Mouse (Mus musculus) left cerebral cortex, adult 8-10 months (tissue): ENCODE data around the gene Zup1. TPM values are rescaled to one million over a fixed set of nuclear protein-coding genes. Genes with fewer than 3 reads are reported as not detected.
"Not testable (repeated sequence)": the region's sequence is repeated elsewhere in the genome, so short reads cannot be mapped to it uniquely, and the experiment has no call there.

Experiments used
- DNase-seq, 2 experiments: peaks; one replicate each; pipeline ENCODE4 v3.0.0; 2022; ENCODE audit warnings: low spot score in 2 of 2
- total RNA-seq, 4 experiments: library from RNA; stranded (reverse); gene quantifications; 2 replicates each; pipeline ENCODE4 v1.2.4; 2022

Gene Zup1
- total RNA-seq = 10 to 100 TPM; 13.9 to 21.0 (median 15.0) TPM

- DNase-seq = peak; percentile 60 to 72
Measured at GRCm38 (mm10) chr10:33950803-33951583, at the start of gene Zup1. Zup1 (minus strand) TSS chr10:33951269.

- no peak for DNase-seq
Measured at GRCm38 (mm10) chr10:33998397-33998796, 47.3 kb upstream of the Zup1 start.

- not testable (repeated sequence) for DNase-seq
Measured at GRCm38 (mm10) chr10:33996686-33997085, 45.6 kb upstream of the Zup1 start.

- DNase-seq = peak in 1 of 2 experiments; percentile 28
Measured at GRCm38 (mm10) chr10:33986771-33987170, 35.7 kb upstream of the Zup1 start.

- no peak for DNase-seq
Measured at GRCm38 (mm10) chr10:33974781-33975494, 23.9 kb upstream of the Zup1 start.

- no peak for DNase-seq
Measured at GRCm38 (mm10) chr10:33952509-33952908, 1.4 kb upstream of the Zup1 start.

GRCm38 (mm10) chr10:33946336-33946735 is 4.7 kb downstream of the Zup1 start:
- no peak for DNase-seq

GRCm38 (mm10) chr10:33945390-33945789 is 5.7 kb downstream of the Zup1 start:
- no peak for DNase-seq

- no peak for DNase-seq
Measured at GRCm38 (mm10) chr10:33940702-33941101, 10.4 kb downstream of the Zup1 start.

- peak in 1 of 2 experiments; percentile 1 for DNase-seq
Measured at GRCm38 (mm10) chr10:33905489-33905888, 45.6 kb downstream of the Zup1 start.

GRCm38 (mm10) chr10:33904530-33905481 is 46.3 kb downstream of the Zup1 start, which contains the start of gene Rsph4a:
Rsph4a (plus strand) TSS chr10:33905111.
- peak; percentile 26 to 48 for DNase-seq

GRCm38 (mm10) chr10:33901520-33901919 is 49.5 kb downstream of the Zup1 start:
- not testable (repeated sequence) for DNase-seq

GRCm38 (mm10) chr10:33882411-33882810 is 68.7 kb downstream of the Zup1 start:
- not testable (repeated sequence) for DNase-seq

- DNase-seq = no peak
Measured at GRCm38 (mm10) chr10:33872672-33873398, 78.2 kb downstream of the Zup1 start.

- DNase-seq = no peak
Measured at GRCm38 (mm10) chr10:33870441-33870840, 80.6 kb downstream of the Zup1 start.

Other genes with a start within 250 kb of the Zup1 start
- 1 to 10 TPM; 1.4 to 2.0 (median 1.8) TPM for gene Sult3a2, start 164.6 kb downstream of the Zup1 start, total RNA-seq
- not detected for gene Sult3a1, start 93.5 kb downstream of the Zup1 start, total RNA-seq
- 1 to 10 TPM; 3.2 to 3.8 (median 3.4) TPM for gene Rsph4a, start 46.2 kb downstream of the Zup1 start, total RNA-seq
- gene Rwdd1, start 68.4 kb upstream of the Zup1 start, total RNA-seq = 100 to 1,000 TPM in 3 of 4 experiments, 10 to 100 TPM in 1; 98.4 to 105 (median 102) TPM
- under 1 TPM in 3 of 4 experiments, not detected in 1; 0.34 to 0.71 (median 0.53) TPM for gene Trappc3l, start 86.3 kb upstream of the Zup1 start, total RNA-seq
- not detected for gene Calhm4, start 93.0 kb upstream of the Zup1 start, total RNA-seq
- gene Calhm5, start 145.2 kb upstream of the Zup1 start, total RNA-seq = 1 to 10 TPM; 1.8 to 2.8 (median 2.2) TPM
- gene Calhm6, start 176.7 kb upstream of the Zup1 start, total RNA-seq = under 1 TPM; 0.34 to 0.84 (median 0.71) TPM